Mouse (Mus musculus) G1E (cell line): ENCODE results near the gene Cog1.

Experiments
- CTCF ChIP-seq: IDR thresholded peaks from 2 replicates; pipeline ENCODE4 v1.5.1; 2012; ENCODE audit warnings: low read depth, low read length, inconsistent platforms, mixed read lengths
- GATA1 ChIP-seq: IDR thresholded peaks from 2 replicates; pipeline ENCODE4 v1.6.1; 2012; ENCODE audit warnings: borderline replicate concordance, low read length, inconsistent platforms, mixed read lengths
- GATA2 ChIP-seq: IDR thresholded peaks from 2 replicates; pipeline ENCODE4 v1.6.1; 2012; ENCODE audit warnings: low read depth, low read length, inconsistent platforms, borderline replicate concordance
- POLR2AphosphoS5 ChIP-seq: IDR thresholded peaks from 2 replicates; pipeline ENCODE4 v1.6.1; 2012; ENCODE audit warnings: low read depth, low read length, inconsistent platforms; ENCODE audit not compliant: insufficient replicate concordance
- TAL1 ChIP-seq: conservative IDR thresholded peaks from 2 replicates; pipeline ENCODE4 v1.6.1; 2012; ENCODE audit warnings: low read depth, low read length, inconsistent platforms, mixed read lengths

- TF ChIP-seq CTCF (no peak), POLR2AphosphoS5 (no peak), TAL1 (no peak), GATA2 (no peak), GATA1 (no peak)
These were observed 57.1 kb downstream of the Cog1 start for GRCm38 (mm10) chr11:113705966-113706652.
